Mouse (Mus musculus) kidney, adult 11 months (tissue): ENCODE data around the gene Foxe3.

Experiments
- DNase-seq: peaks from one replicate; pipeline ENCODE4 v3.0.0; 2022

Gene Foxe3

GRCm38 (mm10) chr4:114913594-114913962 is 12.2 kb downstream of the Foxe3 start:
- DNase-seq = peak; percentile 40

GRCm38 (mm10) chr4:114912705-114913593 is 12.9 kb downstream of the Foxe3 start:
- no peak for DNase-seq

GRCm38 (mm10) chr4:114909602-114910484 is 16.0 kb downstream of the Foxe3 start:
- DNase-seq = no peak

GRCm38 (mm10) chr4:114908829-114909601 is 16.8 kb downstream of the Foxe3 start, which contains the start of gene Foxd2:
Gene Foxd2 (minus strand): TSS chr4:114908873.
- DNase-seq = peak; percentile 83

- no peak for DNase-seq
Observed at GRCm38 (mm10) chr4:114907951-114908828, 17.6 kb downstream of the Foxe3 start.

GRCm38 (mm10) chr4:114907056-114907917 is 18.5 kb downstream of the Foxe3 start:
- DNase-seq = no peak

GRCm38 (mm10) chr4:114905969-114906680 is 19.7 kb downstream of the Foxe3 start:
- DNase-seq = no peak

GRCm38 (mm10) chr4:114905501-114905900 is 20.3 kb downstream of the Foxe3 start:
- DNase-seq = no peak

- DNase-seq = no peak
Observed at GRCm38 (mm10) chr4:114903422-114903782, 22.4 kb downstream of the Foxe3 start.

- DNase-seq = no peak
Observed at GRCm38 (mm10) chr4:114902641-114903421, 23.0 kb downstream of the Foxe3 start.

GRCm38 (mm10) chr4:114901643-114902351 is 24.0 kb downstream of the Foxe3 start:
- DNase-seq = no peak

- no peak for DNase-seq
Observed at GRCm38 (mm10) chr4:114900866-114901642, 24.8 kb downstream of the Foxe3 start.

- DNase-seq = no peak
Observed at GRCm38 (mm10) chr4:114899885-114900284, 25.9 kb downstream of the Foxe3 start.

GRCm38 (mm10) chr4:114897853-114898252 is 28.0 kb downstream of the Foxe3 start:
- no peak for DNase-seq

- DNase-seq = no peak
Observed at GRCm38 (mm10) chr4:114882232-114882631, 43.6 kb downstream of the Foxe3 start.

GRCm38 (mm10) chr4:114876441-114876972 is 49.3 kb downstream of the Foxe3 start:
- no peak for DNase-seq
